Mouse (Mus musculus) hematopoietic stem cell, adult 5-6 weeks (primary cell): ENCODE data around the gene Mecom. TPM values are rescaled to one million over a fixed set of nuclear protein-coding genes. Genes with fewer than 3 reads are reported as not detected.

Experiments used
- ATAC-seq, 2 experiments: fragments of 125-278 bp in 1 of 2; replicated peaks in 1 of 2; 2 replicates each; pipeline ENCODE4 v1.8.0; 2016 to 2017; ENCODE audit warnings: inconsistent platforms in 2 of 2, mild to moderate bottlenecking in 2 of 2, moderate number of reproducible peaks in 2 of 2, low read depth in 1 of 2, moderate TSS enrichment in 1 of 2; ENCODE audit not compliant: low FRiP score in 2 of 2, poor library complexity in 2 of 2, severe bottlenecking in 2 of 2, insufficient read depth in 1 of 2, low TSS enrichment in 1 of 2
- total RNA-seq: library from RNA; stranded (forward); fragments of 172-1452, 232-1000 nt; gene quantifications from 2 replicates; pipeline ENCODE4 v1.2.3, GENCODE M21; 2017

Gene Mecom
- total RNA-seq, 1 experiment from 2014 or later, result 82.2 TPM

GRCm38 (mm10) chr3:30344151-30344550 is 203.7 kb downstream of the Mecom start:
- ATAC-seq, result no peak

- ATAC-seq, result no peak
Measured at GRCm38 (mm10) chr3:30332337-30332736, 215.5 kb downstream of the Mecom start.

GRCm38 (mm10) chr3:30330476-30330875 is 217.3 kb downstream of the Mecom start:
- peak; percentile 76 to 80 for ATAC-seq

GRCm38 (mm10) chr3:30330021-30330420 is 217.8 kb downstream of the Mecom start:
- peak; percentile 61 to 62; a peak in 3 of 4 replicates for ATAC-seq

GRCm38 (mm10) chr3:30314955-30315354 is 232.9 kb downstream of the Mecom start:
- ATAC-seq, result no peak

- no peak for ATAC-seq
Measured at GRCm38 (mm10) chr3:30308081-30308480, 239.7 kb downstream of the Mecom start.

GRCm38 (mm10) chr3:30307601-30308000 is 240.2 kb downstream of the Mecom start:
- ATAC-seq, result no peak

GRCm38 (mm10) chr3:30306080-30306479 is 241.7 kb downstream of the Mecom start:
- no peak for ATAC-seq

- no peak for ATAC-seq
Measured at GRCm38 (mm10) chr3:30299460-30299859, 248.3 kb downstream of the Mecom start.

- ATAC-seq, result no peak
Measured at GRCm38 (mm10) chr3:30294433-30294832, 253.4 kb downstream of the Mecom start.

GRCm38 (mm10) chr3:30286529-30286928 is 261.3 kb downstream of the Mecom start:
- no peak for ATAC-seq

GRCm38 (mm10) chr3:30284094-30284493 is 263.7 kb downstream of the Mecom start:
- no peak for ATAC-seq

- no peak for ATAC-seq
Measured at GRCm38 (mm10) chr3:30283562-30283961, 264.2 kb downstream of the Mecom start.

GRCm38 (mm10) chr3:30277569-30277968 is 270.2 kb downstream of the Mecom start:
- no peak for ATAC-seq

- ATAC-seq, result no peak
Measured at GRCm38 (mm10) chr3:30276099-30276498, 271.7 kb downstream of the Mecom start.

GRCm38 (mm10) chr3:30269253-30269652 is 278.6 kb downstream of the Mecom start:
- no peak for ATAC-seq

GRCm38 (mm10) chr3:30260945-30261344 is 286.9 kb downstream of the Mecom start:
- ATAC-seq, result 0 out of 4 replicates have a peak, but pooled peaks of 1 of the 2 experiments have one; percentile 42

GRCm38 (mm10) chr3:30258421-30258820 is 289.4 kb downstream of the Mecom start:
- no peak for ATAC-seq

- ATAC-seq, result no peak
Measured at GRCm38 (mm10) chr3:30257776-30258175, 290.0 kb downstream of the Mecom start.

- ATAC-seq, result no peak
Measured at GRCm38 (mm10) chr3:30256896-30257295, 290.9 kb downstream of the Mecom start.
